Mouse (Mus musculus) bone marrow macrophage, adult 2 months (primary cell): ENCODE results near the gene Gpm6a.

Experiments
- CTCF ChIP-seq: IDR thresholded peaks from 2 replicates; pipeline ENCODE4 v1.5.1; 2012; ENCODE audit warnings: low read depth, mild to moderate bottlenecking, low read length, moderate library complexity
- POLR2A ChIP-seq: IDR thresholded peaks from 2 replicates; pipeline ENCODE4 v1.6.1; 2012; ENCODE audit warnings: mild to moderate bottlenecking, low read depth, low read length, borderline replicate concordance

DNA sequence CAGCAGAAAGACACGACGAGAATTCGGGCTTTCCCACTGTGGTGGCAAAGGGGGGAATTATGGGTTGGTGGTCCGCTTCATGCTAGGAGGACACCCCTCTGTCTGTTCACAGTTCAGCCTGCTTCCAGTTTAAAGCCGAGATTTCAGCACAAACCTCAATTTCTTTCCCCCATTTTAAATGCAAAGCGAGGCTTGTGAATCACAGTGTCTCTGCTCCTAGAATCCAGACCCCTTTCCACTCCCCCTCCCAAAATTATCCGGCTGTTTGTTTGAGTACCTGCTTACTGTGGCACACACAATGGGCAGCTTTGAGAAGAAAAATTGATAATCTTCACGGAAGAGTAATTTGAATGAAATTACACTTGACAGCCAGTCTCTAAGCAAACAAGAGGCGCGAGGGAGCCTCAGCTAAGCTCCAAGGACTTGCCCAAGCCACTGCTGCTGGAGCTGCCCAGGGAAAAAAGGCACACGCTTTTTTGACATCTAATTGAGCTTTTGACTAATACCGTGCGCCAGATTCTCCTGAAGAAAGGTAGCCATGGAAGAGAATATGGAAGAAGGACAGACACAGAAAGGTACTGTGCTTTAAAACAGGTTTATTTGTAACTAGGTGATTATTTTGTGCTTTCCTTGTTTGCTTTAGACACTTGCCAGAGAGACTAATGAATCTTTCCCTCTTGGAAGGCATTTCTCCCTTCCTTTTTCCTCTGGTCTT, at the start of gene Gpm6a:
- TF ChIP-seq CTCF (no peak), POLR2A (no peak)
